Mouse (Mus musculus) ovary, postnatal 36 days (tissue): ENCODE data around the gene Fbxw11.
"Not testable (repeated sequence)": the region's sequence is repeated elsewhere in the genome, so short reads cannot be mapped to it uniquely, and the experiment has no call there.

Experiments
- DNase-seq: peaks from one replicate; pipeline ENCODE4 v3.0.0; 2022; ENCODE audit warnings: low spot score, mixed read lengths

Gene Fbxw11

DNA sequence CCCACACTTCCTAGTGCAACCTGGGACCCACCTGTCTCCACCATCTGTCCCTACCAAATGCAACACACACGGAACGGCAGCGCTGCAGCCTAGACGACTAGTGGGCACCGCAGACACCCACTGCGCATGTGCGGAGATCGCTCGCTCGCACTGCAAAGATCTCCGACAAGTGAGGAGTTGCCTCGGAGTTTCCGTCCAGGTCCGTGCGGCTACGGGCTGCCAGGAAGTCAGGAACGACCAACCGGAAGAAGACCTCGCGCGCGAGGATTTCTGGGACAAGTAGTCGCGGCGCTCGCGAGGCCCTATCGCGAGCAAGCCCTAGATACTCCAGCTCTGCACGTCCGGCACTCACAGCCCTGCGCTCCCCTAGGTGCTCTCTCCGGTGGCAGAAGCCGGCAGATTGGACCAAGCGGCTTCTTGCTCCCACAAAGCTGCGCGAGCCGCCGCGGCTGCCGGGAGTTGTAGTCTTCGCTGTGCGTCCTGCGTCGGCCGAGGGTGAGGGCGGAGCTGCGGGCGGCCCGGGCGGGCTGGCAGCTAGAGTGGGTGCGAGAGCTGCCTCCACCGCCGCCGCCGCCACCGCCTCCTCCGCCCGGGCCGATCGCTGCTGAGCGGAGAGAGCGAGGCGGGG lies at the start of gene Fbxw11:
Gene Fbxw11, plus strand, starts transcription at position 476 of the 628 bp plus-strand sequence.
- DNase-seq = peak; percentile 92

DNA sequence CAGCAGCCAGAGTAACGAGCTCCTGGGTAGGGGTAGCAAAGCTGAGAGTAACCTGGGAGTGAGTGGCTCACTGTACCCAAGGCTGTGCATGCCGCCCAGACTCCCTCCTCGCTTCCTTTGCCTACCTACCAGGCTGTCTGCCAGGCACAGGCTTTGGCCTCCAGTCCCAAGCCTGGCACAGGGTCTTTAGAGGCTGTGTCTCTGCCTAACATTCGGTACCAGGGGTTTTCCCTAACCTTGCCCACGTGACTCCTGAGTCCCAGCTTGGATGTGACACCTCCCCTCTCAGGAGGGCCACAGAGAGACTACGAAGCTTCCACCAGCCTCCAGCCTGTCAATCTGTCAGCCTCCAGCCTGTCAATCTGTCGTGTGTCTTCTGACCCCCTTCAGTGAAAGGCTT lies 49.4 kb upstream of the Fbxw11 start:
- no peak for DNase-seq

DNA sequence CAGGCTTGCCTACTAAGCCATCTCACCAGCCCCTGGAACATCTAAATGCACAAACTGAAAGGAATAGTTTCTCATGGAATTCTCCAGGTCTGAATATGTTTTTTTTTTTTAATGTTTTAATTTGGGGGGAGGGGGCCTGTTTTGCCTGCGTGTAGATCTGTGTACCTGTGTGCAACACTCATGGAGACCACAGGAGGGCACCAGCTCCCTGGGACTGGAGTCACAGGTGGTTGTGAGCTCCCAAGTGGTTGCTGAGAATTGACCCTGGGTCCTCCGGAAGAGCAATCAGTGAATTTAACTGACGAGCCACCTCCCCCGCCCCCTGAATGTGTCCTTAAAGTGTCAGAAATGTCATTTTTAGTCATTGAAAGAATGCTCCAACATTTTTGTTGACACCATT lies 48.4 kb upstream of the Fbxw11 start:
- DNase-seq = no peak

DNA sequence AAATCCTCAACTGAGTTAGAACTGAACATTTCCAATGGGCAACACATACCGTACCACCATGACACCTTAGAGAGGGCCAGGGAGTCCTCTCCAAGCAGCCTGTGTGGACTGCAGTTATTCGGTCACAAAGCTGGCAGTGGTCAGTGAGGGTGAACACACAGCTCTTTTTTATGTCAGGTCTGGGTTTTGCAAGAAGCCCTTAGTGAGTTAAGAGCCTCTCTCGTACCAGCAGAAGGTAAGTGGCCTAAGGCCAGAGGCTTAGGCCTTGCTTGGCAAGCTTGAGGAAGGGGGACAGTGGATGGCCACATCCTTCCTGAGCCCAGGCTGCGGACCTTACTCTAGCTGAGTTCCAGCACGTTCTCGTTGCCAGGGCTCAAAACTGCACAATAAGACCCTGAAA lies 42.2 kb upstream of the Fbxw11 start:
- DNase-seq = no peak

DNA sequence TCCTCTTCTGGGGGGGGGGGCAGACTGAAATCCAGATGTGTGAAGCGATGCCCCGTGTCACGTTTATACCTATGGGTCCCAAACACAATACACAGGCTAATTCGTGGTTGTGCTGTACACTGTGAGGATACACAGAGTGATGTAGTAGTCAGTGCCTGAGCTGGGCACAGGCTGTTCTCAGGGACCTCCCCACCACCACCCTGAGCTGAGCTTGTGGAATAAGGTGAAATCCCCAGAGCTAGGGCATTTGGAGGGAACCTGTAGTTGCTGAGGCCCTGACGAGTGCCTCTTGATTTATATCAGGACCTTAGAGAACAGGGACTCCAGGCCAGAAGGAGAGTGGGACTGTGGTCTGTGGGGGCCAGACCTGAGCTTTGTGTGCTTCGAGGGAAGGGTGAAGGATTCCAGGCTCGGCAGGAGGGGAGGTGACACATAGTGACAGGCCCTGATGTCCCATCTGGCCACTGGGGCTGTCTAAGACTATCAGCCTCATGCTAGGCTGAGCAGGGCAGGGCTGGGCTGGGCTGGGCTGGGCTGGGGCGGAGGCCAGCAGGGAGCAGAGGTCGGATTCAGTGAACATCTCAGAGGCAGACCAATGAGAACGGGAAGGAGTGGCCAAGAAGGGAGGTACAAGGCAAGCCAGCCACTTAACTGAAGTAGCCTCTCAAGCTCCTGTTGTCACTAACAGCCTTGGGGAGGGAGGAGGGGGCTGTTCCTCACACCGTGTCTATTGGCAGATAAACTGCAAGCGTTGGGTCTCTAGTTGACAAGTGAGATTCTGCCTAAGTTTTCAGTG lies 40.8 kb upstream of the Fbxw11 start:
- no peak for DNase-seq

DNA sequence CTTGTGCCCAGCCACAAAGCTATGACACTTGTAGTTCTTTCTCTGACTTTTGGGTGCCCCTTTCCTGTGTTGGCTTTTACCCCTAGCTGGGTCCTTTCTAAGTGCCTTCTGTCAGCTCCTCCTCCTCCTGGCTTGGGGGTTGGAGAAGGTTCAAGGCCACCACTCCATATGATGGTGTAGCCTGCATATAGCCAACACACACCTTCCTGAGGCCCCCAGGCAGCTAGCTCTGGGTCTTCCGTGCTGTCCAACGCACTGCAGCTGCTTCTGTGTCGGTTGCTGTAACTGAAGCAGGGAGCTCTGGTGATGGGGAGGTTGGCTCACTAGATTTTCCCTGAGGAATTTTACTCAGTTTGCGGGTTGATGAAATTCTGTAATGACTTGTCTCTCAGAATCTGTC lies 37.9 kb upstream of the Fbxw11 start:
- DNase-seq = no peak

DNA sequence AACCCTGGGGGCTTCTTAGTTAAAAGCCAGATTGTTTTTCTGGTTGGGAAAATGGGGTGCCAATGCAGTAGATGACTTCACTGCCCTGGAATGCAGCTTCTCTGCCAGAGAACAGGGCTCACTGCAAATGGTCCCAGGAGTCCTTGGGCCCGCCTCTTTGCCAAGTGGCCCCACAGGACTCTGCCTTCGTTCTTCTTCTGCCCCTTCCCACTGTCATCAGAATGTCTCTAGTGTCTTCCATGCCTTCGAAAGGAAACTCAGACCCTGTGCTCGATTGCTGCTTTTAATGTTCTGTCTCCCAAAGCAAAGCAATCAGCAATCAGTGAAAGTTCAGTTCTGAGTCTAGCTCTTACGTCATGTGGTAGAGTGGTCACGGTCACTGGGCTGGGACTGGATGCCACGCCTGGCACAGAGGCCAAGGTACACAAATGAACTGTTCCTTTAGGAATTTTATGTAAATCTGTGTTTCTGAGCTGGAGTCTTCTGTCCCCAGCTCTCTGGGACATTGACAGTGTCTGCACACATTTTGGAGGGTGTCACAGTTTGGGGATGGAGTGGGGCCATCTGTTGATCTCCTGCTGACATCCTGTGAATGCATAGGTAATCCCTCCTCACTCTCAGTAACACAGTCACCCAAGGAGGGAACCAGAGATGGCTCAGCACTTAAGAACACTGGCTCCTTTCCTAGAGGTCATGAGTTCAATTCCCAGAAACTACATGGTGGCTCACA lies 37.2 kb upstream of the Fbxw11 start:
- peak; percentile 44 for DNase-seq

DNA sequence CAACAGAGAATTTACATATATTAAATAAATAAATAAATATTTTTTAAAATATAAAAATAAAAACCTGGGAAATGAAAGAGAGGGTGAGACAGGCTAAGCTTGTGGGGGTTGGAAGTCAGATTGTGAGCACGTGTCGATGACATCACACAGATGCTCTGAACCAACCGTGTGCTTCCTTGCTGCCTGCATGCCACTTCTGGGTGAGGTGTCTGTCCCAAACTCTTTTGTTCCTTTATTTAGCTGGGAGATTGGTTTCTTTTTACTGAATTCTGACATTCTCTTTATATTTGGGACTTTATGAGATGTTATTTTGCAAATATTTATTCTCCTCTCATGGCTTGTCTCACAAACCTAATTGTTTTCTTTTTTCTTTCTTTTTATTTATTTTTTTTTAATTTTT lies 36.6 kb upstream of the Fbxw11 start:
- DNase-seq = no peak

DNA sequence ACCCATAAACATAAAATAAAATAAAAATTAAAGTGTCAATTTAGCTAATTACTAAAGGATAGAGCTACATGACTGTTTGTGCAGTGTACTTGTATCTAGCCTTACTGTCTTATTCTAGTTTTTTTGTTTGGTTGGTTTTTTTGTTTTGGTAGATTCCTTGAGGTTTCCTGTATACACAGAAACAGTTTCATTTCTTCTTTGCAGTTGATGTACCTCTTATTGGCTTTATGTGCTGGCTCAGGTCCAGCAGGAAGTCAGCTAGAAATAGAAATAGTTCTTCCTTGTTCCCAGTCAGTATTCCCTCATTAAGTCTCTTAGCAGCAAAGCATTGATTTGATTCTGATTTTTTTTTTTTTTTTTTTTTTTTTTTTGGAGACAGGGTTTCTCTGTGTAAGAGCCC lies 35.2 kb upstream of the Fbxw11 start:
- no peak for DNase-seq

DNA sequence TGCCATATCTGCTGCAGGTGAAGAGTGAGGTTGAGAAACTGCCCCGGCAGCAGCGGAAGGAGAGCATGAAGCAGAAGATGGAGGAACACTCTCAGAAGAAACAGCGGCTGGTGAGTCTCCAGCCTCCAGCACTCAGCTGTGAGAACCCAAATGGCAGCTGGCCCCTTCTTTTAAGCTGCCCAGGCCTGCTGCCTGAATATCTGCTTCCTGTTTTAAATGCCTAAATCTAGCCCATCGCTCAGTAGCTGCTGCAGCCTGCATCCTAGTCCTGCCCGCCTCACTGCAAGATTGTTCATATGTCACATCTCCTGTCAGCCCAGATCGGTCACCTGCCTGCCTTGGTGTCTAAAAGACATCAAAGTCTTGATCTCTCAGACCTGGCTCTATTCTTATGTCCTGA lies 31.9 kb upstream of the Fbxw11 start:
- DNase-seq = no peak

DNA sequence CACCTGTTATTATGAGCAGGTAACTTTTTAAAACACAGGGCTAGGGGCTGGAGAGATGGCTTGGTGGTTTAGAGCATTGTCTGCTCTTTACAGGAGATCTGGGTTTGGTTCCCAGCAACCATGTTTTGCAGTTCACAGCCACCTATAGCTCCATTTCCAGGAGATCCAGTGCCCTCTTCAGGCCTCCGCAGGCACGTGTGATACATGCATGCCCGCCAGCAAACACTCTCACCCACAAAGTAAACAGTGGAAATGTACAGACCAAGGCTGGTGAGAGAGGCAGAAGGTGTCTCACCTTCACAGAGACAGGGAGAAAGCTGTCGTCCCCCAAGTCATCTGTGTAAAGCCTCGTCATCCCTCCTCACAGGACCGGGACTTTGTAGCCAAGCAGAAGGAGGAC lies 30.2 kb upstream of the Fbxw11 start:
- DNase-seq = no peak

DNA sequence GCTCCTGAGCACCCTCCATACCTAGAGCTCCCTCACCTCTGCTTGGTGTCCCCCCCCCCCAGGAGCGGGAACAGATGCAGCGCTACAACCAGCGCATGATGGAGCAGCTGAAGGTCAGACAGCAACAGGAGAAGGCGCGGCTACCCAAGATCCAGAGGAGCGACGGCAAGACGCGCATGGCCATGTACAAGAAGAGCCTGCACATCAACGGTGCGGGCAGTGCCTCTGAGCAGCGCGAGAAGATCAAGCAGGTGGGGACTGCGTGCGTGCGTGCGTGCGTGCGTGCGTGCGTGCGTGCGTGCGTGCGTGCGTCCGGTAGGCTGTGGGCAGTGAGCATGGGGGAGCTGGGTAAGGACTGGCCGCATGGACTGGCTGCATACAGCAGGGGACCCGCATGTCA lies 28.1 kb upstream of the Fbxw11 start:
- DNase-seq = no peak

DNA sequence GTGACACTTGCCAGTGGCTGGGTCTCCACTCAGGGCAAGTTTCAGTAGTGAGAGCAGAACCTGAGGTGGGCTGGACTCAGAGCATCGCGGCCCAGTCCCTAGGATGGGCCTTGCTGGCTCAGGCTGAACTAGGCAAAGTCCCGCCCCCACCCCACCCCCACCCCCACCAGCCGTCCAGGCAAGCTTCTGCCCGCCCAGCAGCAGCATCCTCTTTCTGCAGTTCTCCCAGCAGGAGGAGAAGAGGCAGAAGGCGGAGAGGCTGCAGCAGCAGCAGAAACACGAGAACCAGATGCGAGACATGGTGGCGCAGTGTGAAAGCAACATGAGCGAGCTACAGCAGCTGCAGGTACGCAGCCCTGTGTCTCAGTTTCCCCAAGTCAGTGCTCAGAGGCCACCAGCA lies 27.0 kb upstream of the Fbxw11 start:
- DNase-seq = no peak

DNA sequence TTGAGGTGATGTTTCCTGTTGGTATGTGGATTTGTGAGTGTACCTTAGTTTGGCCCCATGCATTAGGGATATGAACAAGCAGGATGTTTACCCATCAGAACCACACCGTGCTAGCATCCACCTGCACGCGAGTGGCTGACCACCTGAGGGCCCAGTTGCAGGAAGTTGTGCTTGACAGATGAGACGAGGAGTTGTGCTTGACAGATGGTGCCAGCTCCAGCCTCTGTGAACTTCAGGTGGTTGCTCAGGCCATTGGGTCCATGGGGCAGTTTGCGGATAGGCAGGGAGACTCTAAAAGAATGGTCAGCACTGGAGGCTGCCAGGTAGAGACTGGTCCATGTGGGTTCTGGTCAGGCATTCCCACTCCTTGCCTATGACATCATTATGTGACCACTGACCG lies 26.4 kb upstream of the Fbxw11 start:
- no peak for DNase-seq

DNA sequence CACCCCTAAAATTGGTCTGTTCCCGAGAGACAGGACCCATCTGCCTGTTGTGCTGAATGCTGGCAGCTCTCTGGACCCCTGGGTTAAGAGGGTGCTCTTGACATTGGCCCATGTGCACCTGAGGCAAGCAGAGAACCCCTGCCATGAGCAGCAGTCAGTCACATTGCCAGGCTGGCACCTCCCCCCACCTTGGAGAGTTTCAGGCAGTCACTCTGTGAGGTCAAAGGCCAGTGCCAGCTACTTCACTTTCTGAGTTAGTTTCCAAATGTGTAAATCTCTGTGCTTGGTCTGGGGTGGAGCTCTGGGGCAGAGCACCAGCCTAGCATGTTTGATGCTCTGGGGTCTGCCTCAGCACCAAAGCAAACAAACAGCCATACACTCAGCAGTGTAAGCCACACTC lies 24.5 kb upstream of the Fbxw11 start:
- DNase-seq = no peak

DNA sequence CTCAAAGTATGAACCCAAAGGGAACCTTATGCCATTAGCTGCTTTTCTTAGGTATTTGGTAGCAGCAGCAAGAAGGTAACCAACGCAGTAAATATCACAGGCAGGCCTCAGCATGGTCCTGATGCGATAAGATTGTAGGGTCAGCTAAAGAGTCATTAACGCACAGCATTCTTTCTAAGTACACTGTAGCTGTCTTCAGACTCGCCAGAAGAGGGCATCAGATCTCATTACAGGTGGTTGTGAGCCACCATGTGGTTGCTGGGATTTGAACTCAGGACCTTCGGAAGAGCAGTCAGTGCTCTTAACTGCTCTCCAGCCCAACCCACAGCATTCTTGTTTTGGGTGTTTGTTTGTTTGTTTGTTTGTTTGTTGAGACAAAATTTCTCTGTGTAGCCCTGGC lies 23.9 kb upstream of the Fbxw11 start:
- not testable (repeated sequence) for DNase-seq

DNA sequence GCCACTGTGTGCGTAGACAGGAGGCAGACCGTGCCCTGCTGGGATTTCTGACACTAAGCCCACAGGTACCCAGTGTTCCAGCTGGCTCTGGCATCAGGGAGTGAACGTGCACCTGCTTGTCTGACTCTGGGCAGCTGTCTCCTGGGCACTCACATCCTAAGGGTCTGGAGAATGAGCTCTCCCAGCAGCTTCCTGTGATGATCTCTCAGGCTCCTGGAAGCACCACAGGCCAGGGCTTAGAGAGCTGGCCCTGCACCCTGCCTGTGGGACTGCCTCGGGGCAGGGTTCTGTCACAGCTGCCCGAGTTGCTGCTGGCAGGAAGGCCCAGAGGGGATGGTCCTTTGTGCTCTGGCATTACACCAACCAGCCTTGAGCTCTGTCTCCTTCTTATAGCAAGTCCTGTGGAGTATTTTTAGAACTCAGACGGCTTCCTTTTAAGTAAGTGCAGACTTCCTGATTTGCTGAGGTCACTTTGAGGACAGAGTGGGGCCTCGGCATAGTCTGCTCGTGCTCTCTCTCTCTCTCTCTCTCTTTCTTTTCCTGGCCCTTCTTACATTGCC lies 23.2 kb upstream of the Fbxw11 start:
- no peak for DNase-seq

DNA sequence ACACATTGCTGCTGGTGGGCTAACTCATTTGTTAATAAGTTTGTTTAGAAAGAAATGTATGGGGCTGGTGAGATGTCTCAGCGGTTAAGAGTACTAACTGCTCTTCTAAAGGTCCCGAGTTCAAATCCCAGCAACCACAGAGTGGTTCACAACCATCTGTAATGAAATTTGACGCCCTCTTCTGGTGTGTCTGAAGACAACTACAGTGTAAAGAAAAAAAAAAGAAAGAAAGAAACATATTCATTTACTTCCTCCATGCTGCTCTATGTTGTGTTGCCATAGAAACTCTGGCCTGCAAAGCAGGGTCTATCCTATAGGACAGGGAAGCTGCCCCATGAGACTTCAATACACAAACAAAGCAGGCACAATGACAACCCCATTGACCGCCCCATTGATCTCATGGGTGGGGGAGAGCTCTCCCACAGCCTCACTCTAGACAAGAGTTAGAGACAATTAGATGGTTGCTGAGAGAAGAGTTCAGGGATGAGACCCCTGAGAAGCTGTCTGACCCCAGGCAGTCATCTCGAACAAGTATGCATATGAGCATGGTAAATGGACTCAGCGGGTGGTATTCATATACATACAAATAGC lies 22.6 kb upstream of the Fbxw11 start:
- no peak for DNase-seq

DNA sequence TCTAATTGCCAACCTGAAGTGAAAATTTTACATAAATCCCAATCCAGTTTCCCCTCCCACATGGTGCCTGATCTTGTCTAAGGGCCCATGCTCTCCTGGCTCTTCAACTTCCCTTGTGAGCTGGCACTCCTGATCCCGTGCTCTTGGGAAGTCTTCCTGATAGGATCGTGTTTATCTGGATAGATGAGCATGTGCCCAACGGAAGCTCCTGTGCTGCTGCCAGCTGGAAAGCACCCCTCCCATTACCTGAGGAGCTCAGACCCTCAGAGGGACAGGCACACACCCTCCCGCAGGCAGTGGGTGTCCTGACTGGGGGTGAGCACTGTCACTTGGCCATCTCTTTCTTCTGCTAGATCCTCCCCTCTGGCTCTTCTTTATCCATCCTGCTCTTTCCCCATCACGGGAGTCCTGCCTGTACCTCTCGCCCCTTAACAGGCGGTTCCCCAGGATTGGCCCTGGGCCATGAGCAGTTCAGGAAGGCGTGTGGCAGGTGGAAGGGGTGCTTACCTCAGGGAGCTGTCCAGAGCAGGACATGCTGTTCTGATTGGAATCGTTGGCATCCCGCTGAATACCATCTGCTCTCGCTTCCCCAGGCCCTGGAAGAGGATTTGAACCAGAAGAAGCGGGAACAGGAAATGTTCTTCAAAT lies 20.6 kb upstream of the Fbxw11 start:
- no peak for DNase-seq

DNA sequence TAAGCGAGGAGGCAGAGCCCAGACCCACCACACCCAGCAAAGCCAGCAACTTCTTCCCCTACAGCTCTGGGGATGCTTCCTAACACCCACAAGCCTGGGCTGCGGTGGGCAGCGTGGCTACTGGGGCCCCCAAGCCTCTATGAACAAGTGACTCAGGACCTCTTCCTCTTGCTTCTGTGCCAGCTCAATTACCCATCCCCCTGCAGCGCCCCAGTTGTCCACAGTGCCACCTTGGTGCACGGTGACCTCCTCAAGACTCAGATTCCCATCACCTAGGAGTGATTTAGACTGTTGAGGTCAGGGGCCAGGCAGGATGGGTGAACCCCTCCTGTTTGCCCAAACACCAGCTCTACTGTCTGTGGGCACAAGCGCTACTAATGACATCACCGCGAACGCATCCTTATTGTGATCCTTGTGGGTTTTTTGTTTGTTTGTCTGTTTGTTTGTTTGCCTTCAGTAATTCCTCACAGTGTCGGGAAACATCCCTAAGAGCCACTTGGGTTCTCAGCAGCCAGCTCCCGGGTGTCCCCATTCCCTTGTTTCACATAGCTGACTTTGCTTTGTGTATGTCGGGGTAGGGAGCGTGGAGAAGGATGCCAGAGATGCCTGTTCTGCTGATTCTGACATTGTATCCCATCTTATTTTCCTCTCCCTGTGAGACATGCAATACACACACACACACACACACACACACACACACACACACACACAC lies 19.9 kb upstream of the Fbxw11 start:
- no peak for DNase-seq

DNA sequence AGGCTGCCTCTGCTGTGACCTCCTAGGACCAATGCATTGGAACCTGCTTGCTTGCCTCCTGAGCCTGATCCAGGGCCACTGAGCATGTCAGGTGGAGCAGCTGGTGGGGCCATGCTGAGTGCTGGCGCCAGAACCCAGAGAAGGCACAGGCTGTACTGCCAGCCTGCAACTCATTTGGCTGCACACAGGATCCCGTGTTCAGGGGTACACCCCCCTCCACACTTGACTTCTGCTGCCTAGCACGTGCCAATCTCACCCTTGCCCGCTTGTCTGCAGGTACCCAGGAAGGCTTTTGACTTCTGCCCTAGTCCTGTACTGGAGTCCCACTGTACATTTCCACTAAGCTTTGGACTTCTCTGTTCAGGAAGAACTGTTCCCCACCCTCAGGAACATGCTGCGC lies 19.3 kb upstream of the Fbxw11 start:
- DNase-seq = no peak
